Mouse (Mus musculus): ENCODE data around the gene Sgca.

Gene Sgca

DNA sequence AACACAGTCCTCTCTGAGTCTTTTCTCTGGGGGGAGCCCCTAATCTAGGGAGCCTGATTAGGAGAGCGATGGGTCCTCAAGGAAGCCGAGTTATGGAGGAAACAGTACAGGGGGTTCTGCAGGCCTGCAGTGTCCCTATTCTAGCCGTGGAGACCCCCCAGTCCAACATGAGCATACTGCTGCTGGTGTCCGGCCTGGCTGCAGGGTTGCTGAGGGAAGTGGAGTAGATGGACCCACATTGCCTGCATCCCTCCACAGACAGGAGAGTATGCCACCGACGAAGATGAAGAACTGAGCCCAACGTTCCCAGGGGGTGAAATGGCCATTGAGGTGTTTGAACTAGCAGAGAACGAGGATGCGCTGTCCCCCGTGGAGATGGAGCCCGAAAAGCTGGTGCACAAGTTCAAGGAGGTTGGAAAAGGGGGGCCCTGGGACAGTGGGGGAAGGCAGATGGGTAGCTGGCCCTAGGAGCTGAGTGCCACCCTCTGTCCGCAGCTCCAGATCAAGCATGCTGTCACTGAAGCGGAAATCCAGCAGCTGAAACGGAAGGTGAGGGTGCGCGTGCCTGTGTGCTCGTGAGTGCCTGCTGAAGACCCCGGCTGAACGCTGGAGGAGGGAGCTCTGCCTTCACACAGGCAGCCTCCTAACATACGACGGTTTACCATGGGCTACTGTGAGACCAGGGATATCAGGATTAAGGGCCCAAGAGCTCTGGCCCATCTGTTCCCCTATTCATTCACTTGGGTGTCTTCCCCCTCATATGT, 25.6 kb upstream of the Sgca start:
- no peak for DNase-seq

DNA sequence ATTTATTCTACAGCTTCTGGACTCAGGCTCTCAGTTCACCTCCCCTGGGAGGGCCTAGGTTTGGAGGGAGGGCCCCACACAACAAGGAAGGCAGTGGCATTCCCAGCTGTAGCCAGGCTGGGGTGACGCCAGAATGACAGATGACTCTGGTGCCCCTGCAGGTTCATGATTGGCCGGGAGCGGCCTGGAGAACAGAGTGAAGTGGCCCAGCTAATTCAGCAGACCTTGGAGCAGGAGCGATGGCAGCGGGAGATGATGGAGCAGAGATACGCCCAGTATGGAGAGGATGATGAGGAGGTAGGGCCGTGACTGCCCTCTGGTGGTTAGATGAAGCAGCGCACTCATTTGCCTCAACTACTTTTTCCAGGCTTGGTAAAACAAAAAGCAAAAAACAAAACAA, 24.9 kb upstream of the Sgca start:
- peak; percentile 96 for DNase-seq

DNA sequence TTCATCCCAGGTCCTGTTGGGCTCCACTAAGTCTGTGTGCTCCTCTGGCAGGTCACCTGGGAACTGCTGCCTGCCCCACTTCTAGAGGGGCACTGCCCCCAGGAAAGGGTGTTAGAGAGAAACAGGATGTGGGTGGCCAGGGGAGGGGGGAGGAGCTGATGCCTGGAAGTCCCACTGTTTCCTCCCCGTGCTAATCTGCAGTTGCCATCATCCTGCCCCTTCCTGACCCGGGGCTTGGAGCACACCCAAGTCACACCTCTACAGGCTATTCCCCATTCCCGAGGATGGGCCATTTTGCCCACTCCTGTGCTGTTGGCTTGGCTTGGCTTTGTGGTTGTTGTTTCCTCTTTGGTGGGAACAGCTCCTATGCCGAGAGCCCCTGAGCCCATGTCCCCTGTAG, 24.4 kb upstream of the Sgca start:
- DNase-seq, result peak; percentile 78

DNA sequence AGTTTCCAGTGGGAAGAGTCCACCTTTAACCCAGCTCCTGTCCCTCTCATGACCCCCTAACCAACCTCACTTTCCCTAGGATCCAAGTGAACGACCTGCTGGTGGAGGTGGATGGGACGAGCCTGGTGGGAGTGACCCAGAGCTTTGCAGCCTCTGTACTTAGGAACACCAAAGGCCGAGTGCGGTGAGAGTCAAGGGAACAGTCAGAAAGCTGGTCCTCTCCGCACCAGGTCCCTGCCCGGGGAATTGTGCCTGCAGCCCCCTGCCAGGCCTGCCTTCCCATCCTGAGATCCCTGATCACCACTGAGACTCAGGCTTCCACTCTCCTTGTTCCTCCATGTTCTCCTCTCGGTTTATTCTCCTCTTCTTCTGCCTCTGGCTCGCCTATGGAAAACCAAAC, 24.0 kb upstream of the Sgca start:
- DNase-seq, result no peak

DNA sequence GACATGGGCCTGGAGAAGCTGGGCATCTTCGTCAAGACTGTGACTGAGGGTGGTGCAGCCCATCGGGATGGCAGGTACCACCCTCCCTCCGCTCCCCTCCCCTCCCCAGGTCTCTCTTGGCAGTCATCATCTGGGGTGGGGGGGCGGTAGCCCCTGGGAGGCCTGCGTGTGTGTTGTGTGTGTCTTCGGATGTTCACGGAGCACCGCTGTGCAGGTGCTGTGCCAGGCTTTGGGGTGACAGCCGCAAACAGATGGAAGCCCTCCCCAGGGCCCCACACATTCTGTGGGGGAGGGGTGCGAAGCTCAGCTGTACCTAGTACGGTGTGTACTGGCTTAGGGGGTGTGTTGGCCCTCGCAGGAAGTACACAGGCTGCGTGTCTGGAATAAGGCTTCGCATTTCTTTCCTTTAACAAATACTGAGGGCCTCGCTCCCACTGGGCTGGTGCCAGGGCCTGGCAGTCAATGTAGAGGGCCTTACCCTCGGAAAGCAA, 22.0 kb upstream of the Sgca start:
- DNase-seq, result peak; percentile 76

DNA sequence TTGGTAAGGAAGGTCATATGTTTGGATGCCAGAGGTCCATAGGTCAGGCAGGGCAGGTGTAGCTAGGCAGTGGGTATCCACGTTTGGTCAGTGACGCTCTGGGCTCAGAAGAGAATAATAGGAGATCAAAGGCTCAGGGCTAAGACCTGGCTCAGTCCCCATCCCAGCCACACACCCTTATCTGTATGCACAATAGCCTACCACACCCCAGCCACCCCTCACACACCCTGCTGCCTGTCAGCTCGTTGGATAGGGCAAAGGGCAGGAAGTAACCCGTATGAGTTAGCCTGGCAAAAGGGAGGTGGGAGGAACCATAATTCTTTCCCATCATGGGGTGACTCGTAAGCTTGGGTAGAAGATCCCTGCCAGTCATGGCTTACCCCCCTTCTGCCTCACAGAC, 21.5 kb upstream of the Sgca start:
- no peak for DNase-seq

DNA sequence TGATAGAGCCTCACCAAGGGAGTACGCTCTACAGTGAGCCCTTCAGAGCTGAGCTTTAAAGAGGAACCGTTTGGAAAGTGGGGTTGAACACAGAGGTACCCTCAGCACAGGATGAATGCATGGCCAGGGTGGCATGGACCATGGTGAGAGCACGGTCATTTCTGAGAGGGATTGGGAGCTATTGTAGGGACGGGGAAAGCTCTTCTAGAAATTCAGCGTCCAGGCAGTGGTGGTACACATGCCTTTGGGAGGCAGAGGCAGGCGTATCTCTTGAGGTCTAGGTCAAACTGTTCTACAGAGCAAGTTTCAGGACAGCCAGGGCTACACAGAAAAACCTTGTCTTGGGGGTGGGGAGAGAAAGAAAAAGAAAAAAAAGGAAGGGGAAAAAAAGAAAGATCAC, 20.9 kb upstream of the Sgca start:
- no peak for DNase-seq

DNA sequence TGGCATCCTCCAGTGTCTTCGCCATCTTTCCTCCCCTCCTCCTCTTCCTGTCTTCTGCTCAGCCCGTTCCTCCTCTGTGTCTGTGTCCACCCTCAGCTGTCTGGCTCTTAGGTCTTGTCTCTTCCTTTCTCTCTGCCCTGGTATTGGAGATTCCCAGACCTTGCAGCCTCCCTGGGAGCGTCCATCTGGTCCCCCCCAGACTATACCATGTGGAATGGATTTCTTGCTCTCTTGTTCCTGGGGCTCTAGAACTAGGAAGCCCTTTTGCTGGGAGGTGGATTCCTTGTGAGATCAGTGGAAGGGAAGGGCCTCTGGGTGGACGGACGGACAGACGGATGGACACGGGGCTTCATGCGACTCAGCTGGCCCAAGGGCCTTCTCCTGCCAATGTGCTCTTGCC, 20.0 kb upstream of the Sgca start:
- DNase-seq, result peak; percentile 62

DNA sequence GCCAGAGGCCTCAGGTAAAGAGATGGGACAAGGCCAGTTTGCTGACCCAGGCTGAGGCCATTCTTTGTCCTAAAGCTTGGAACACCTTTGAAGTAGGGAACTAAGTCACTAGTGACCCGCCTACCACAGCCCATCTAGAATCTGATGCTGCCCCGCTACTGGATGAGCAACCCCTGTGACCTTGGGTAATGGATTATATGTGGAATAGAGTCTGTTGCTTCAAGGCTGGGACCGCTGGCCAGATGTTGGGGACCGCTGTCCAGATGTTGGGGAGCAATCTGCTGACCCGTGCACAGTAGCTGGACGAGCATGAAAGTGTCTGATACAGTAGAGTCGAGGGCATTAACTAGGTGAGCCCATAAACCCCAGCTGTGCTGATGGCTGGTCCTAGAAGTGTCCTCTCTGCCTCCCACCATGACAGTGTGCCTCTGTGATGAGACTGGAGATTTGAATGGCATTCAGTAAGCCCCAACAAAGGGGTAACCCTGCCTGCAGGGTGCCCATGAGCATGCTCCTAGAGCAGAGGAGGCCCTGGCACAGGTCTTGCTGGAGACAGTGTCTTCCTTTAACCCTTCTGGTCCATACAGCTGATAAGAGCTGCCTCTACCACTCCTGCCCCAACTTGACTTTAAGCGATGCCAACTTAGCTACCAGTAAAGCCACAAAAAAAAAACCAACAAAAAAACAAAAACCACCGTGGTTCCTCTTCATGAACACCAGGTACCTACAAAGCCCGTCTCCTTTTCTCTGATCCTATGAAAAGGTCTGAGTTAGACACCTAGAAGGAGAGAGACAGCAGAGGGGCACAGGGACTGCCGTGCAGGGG, 19.0 kb upstream of the Sgca start:
- DNase-seq, result peak; percentile 61

DNA sequence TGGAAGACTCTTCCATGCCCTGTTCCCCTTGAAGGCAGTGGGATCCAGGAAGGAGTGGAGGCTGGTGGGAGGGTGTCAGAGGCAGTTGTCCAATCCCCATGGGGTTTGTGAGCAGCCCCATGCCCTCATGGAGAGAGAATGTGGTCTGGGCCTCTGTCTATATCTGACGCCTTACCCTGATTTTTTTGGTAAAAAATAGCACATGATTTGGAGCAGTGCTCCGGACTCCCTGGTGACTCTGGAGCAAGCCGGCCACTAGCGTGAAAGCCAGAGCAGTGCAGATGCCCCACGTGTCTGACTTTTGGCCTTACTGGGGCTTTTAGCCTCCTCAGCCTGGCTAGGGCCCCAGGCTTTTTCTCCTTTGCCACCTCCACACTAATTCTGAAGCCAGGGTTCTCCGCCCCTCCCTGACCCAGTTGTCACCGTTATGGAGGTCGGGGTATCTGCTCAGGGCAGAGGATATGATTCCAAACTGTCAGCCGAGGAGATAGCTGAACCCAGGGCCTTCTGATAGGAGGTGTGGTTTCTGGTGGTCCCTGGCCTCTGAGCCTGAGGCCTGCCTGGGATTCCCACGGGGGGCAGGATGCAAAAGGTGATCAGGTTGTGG, 18.2 kb upstream of the Sgca start:
- DNase-seq, result peak; percentile 67

DNA sequence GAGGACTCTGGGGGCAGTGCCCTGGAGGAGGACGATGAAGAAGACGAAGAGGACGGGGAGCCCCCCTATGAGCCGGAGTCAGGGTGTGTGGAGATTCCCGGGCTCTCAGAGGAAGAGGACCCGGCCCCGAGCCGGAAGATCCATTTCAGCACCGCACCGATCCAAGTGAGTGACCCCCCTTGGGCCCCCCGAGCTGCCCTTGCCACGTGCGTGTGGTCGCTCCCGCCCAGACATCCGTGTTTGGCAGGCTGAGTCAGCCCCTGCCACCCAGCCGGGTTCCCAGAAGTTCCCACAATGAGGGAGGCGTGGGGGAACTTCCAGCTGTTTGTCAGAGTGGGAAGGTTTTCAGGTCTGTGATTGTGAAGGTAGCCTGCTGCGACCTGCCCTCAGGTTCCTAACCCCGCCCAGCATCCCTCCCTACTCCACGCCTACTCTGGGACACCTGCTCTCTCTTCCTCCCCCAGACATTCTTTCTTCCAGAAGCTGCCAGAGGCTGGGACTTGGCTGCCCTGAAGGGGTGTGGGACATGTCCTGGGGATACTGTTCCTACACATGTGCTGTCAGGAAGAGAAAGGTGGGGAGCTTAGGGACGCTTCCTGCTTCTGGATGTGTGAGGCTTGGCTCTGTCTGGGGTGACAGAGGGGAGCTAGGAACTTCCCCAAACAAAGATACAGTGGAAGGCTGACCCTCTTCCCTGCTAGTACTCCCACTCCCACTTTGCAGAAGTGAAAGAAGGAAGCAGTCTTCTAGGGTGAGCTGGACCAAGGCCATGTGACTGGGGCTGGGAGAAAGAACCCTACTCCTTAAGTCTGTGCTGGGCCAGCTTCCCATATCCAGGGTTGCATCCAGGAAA, 16.9 kb upstream of the Sgca start:
- DNase-seq, result peak; percentile 74

DNA sequence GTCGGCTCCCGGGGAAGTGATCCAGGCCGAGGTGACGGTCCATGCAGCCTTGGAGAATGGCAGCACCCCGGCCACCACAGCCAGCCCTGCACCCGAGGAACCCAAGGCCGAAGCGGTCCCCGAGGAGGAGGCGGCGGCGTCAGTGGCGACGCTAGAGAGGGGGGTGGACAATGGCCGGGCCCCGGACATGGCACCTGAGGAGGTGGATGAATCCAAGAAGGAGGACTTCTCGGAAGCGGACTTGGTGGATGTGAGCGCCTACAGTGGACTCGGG, 16.3 kb upstream of the Sgca start:
- no peak for DNase-seq

DNA sequence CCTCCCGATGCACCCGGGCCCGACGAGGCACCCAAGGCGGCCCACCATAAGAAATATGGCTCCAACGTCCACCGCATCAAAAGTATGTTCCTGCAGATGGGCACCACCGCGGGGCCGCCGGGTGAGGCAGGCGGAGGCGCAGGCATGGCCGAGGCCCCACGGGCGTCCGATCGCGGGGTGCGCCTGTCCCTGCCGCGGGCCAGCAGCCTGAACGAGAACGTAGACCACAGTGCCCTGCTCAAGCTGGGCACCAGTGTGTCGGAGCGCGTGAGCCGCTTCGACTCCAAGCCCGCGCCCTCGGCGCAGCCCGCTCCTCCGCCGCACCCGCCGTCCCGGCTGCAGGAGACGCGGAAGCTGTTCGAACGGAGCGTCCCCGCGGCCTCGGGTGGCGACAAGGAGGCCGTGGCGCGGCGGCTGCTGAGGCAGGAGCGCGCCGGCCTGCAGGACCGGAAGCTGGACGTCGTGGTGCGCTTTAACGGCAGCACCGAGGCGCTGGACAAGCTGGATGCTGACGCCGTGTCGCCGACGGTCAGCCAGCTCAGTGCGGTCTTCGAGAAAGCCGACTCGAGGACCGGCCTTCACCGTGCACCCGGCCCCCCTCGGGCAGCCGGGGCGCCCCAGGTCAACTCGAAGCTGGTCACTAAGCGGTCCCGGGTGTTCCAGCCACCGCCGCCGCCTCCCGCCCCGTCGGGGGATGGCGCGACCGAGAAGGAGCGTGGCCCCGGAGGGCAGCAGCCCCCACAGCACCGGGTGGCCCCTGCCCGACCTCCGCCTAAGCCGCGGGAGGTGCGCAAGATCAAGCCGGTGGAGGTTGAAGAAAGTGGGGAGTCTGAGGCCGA, 15.7 kb upstream of the Sgca start:
- DNase-seq, result peak; percentile 63

DNA sequence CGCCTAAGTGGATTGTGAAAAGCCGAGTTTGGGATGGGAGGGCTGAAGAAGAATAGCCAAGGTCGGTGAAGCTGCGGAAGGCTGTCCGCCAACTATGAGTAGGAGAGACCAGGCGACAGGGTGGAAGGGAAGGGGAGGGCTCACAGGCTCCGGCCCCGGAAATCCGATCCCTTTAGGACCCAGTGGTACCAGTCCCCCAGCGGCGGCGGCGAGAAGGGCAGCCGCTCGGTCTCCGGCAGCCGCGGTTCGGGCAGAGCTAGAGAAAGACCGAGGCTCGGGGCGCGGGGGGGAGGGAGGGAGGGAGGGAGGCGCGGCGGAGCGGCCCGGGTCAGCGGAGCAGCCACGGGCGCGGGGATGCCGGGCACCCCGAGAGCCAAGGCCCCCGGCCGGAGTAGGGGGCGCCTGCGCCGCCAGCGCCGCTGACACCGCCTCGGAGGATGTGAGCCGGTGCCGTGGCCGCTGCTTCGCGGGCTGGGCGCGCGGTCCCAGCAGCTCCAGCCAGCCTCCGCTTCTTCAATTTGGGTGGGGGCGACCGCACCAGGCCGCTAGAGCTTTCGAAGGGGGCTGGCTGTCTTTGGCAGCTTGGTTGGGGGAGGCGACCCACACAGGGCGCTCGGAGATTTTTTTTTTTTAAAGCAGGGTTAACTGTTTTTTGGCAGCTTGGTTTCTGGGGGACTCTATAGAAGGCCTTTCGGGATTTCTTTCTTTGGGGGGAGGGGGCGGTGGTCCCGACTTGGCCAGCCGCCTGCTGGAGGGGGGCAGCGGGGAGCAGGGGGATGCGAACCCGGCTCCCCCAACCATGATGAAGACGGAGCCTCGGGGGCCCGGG, 14.8 kb upstream of the Sgca start, which contains the start of gene Ppp1r9b:
Gene Ppp1r9b, plus strand, starts transcription at position 287 of the 829 bp plus-strand sequence.
- DNase-seq, result peak; percentile 91

DNA sequence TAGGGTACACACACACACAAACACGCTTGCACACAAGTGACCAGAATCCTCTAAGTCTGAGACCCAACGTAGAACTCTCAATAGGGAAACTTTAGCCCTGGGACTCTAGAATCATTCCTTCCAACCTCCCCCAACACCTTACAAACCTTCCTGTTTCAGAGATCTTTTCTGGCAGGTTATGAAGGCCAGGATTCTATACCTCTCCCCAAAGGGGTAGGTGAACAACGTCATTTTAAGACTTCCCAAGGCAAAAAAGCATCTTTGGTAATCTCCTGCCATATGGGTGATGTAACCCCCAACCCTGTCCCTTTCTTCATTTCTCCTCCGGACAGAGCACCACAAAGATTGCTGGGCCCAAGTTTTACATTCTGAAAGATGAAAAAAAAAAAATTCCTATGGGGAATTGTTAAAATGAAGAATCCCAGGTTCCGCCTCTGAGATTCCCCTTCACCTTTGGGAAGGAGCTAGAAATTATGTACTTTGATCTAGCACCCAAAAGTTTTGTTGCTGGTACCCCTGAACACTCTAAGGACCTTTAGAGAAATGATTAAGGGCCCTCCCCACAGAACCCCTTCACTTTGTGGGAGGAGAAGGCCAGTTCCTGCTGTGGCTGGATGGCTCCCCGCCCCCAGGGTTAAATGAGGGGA, 14.1 kb upstream of the Sgca start:
- DNase-seq, result no peak

DNA sequence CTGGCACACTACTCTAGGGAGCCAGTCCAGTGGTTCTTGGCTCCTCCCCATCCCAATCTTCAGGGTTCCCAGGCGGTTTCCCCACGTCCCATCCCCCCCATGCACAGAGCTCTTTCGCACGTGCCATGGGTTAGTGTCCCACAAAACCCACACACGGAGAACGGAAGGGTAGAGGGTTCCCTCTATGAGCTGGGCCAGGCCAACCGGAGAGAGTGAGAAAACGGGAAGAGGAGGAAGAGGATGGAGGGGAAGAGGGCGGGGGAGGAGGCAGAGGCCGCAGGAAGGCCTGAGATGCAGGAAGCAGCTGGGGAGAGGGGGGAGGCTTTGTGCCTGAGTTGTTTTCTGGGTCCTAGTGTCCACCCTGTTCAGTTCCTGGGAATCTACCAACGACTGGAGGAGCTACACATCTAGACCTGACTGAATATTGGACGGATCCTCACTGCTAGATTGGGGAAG, 13.5 kb upstream of the Sgca start:
- DNase-seq, result peak; percentile 87

DNA sequence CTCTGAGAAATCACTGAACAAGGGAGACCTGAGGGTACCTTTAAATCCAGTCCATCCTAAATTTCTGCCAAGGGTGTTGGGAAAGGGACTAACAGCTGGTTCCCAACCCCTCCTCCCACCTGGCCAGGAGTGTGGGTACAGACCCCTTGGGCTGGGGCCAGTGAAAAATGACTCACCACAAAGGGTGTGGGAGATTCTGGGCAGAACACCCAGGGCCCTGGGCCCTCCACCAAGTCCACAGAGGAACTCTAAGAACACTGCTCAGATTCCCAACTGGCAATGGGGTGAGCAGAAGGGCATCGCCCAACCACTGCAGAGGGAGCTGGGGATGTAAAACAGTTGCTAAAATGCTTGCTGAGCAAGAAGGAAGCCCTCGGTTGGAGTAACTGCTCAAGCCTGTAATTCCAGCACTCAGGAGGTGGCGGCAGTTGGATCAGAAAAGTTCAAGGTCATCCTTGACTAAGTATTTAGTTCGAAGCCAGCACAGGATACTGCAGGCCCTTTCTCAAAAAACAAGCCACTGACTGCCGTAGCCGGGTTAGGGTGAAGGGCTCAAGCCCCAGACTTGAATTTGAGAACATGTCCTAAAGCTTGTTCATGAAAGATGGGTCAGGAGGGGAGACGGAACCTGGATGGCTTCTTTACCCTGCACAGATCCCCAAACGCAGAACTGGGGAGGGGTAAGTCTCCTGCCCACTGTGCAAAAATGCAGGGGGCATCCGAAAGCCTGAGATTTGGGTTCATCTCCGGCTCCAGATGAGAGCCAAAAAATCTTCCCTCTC, 12.8 kb upstream of the Sgca start:
- DNase-seq, result peak; percentile 67

DNA sequence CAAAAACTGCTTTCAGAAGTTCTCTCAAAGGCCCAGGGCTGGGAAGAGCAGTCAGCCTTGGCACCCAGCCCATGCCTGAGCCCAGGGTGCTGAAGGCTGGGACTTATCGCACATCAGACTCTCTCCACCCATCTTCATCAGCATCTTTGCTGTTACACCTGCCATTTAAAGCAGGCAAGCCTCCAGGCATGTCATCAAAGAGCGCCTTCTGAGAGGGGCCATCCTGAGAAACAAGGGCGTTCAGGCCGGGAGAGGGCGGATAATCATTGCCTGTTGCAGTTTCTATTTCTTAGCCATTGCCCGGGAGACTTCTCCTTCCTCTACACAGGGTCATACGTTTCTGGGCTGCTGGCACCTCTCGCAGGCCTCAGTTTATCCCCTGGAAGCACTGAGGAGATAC, 11.7 kb upstream of the Sgca start:
- peak; percentile 54 for DNase-seq

DNA sequence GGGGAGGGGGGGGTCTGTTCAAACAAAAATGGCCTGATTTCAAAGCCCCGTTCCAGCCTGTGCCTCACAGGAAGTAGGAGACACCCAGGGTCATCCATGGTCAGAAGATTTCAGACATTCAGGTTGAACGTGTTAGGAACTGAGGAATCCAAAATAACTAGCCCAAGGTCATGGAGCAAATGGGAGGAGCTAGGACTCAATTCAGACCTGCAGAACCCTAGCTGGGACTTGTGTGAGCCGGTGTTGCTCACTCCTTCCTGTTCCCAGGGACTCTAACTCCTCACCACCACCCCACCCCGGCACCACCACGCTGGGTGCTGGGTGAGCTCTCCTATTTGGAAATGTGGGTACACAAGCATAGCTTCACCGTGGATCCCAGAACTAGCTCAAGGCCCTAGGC, 11.2 kb upstream of the Sgca start:
- no peak for DNase-seq

DNA sequence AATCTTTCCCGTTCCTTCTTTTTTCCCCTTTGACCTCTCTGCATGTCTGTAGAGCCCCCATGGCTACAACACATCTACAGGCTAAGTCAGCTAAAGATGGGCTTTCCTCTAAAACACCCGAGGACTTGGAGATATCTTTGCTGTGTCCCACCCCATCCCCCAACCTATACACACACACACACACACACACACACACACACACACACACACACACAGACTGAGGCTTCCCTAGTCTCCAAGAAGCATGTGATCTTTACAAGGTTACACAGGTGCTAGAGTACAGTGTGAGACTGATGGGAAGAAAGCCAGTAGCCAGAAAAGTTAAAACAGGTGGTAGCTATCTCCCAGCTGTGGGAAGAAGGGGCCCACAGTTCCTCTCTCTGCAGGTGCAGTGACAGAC, 10.3 kb upstream of the Sgca start:
- no peak for DNase-seq
